Mouse (Mus musculus) hematopoietic stem cell, adult 5-6 weeks (primary cell): ENCODE measurements around the gene Atr. TPM values are rescaled to one million over a fixed set of nuclear protein-coding genes. Genes with fewer than 3 reads are reported as not detected.

Experiments
- ATAC-seq, 2 experiments: fragments of 125-278 bp in 1 of 2; replicated peaks in 1 of 2; 2 replicates each; pipeline ENCODE4 v1.8.0; 2016 to 2017; ENCODE audit warnings: inconsistent platforms in 2 of 2, mild to moderate bottlenecking in 2 of 2, moderate number of reproducible peaks in 2 of 2, low read depth in 1 of 2, moderate TSS enrichment in 1 of 2; ENCODE audit not compliant: low FRiP score in 2 of 2, poor library complexity in 2 of 2, severe bottlenecking in 2 of 2, insufficient read depth in 1 of 2, low TSS enrichment in 1 of 2
- total RNA-seq: library from RNA; stranded (forward); fragments of 172-1452, 232-1000 nt; gene quantifications from 2 replicates; pipeline ENCODE4 v1.2.3, GENCODE M21; 2017

Atr gene
- 53.9 and 74.9 TPM in 2 replicates for total RNA-seq

- peak; percentile 82 to 93 for ATAC-seq
Observed at GRCm38 (mm10) chr9:95857414-95858026, at the start of gene Atr. Atr (plus strand) TSS chr9:95857597.

- ATAC-seq: no peak
Observed at GRCm38 (mm10) chr9:95809596-95809995, 47.8 kb upstream of the Atr start.

GRCm38 (mm10) chr9:95811817-95812216, 45.6 kb upstream of the Atr start:
- no peak for ATAC-seq

- no peak for ATAC-seq
Observed at GRCm38 (mm10) chr9:95813721-95814531, 43.5 kb upstream of the Atr start.

- ATAC-seq: no peak
Observed at GRCm38 (mm10) chr9:95815015-95815673, 42.3 kb upstream of the Atr start.

DNA sequence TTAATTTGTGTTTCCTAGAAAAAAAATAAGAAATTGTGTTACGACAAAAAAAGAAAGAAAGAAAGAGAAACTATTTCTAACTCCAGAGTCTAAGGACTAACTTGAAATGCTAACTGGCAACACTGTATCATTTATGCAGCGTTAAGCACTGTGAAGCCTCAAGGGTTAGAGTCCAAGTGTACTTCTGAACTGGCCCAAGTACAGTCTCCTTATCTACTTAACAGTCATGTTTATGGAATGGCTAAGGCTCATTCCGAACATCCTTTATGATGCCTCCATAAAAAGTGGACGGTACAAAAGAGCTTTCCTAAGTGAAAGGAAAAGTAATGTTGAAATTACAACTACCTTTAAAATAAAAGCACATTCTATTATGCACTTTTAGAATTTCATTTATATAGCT, 41.7 kb upstream of the Atr start:
- no peak for ATAC-seq

DNA sequence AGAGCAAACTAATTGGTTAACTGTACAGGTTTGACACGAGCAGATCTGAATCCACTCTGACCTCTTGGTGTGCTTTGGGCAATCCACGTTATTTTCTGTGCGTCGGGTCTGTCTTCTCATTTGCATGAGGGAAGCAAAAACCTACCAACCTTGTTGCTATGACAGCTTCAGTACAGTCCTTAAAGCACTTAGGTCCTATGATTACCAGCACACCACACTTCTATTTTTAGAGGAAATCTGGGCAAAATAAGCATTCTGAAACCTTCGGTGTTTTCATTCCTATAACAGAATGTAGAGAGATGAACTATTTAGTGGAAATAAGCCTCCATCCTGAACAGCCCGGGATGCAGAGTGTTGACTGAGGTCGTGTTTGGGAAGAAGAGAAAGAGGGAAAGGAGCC, 34.9 kb upstream of the Atr start:
- ATAC-seq: no peak

GRCm38 (mm10) chr9:95827565-95827964, 29.8 kb upstream of the Atr start:
- ATAC-seq: no peak

- peak; percentile 47 to 70 for ATAC-seq
Observed at GRCm38 (mm10) chr9:95832758-95833157, 24.6 kb upstream of the Atr start.

- ATAC-seq: peak; percentile 49 to 56; a peak in 3 of 4 replicates
Observed at GRCm38 (mm10) chr9:95834799-95835198, 22.6 kb upstream of the Atr start.

- ATAC-seq: no peak
Observed at GRCm38 (mm10) chr9:95835741-95836140, 21.7 kb upstream of the Atr start.

DNA sequence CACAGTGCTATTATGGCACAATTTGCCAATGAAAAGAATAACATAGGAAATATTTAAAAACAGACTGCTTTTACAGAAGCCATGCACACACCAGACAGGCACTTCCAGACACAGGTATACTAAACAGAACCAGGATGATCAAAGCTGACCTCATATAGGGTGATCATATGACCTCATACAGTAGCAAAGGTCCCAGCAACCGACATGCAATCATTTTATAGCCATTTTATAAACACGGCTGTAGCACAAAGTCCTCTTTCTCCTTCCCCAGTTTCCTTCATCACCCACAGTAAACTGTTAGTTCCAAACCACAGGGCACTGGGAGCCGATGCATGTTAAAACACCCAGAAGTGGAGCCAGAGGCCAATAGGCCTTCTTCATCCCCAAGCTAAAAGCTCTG, 18.0 kb upstream of the Atr start:
- no peak for ATAC-seq

- ATAC-seq: peak; percentile 65 to 66
Observed at GRCm38 (mm10) chr9:95844825-95845460, 12.5 kb upstream of the Atr start, which contains the start of gene Pls1. Pls1 (minus strand) TSS chr9:95845311.

DNA sequence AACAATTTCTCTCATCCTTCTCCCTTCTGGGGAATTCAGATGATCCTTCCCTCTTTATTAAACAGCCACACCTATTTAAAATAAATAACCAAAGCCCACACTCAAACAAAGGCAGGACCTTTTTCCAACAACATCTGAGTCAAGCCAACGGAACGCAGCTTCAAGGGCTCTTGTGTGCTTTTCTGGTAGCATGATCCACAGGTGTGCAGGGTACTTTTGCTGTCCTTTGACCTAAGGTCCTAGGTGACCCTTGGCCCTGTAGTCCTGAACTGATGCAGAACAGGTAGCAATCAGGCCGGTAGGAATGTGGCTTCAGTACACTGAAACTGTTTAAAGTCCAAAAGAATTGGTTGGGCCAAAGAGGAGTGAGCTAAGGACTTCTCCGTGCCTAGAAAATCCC, 11.7 kb upstream of the Atr start:
- ATAC-seq: no peak

GRCm38 (mm10) chr9:95851671-95852070, 5.7 kb upstream of the Atr start:
- ATAC-seq: no peak

DNA sequence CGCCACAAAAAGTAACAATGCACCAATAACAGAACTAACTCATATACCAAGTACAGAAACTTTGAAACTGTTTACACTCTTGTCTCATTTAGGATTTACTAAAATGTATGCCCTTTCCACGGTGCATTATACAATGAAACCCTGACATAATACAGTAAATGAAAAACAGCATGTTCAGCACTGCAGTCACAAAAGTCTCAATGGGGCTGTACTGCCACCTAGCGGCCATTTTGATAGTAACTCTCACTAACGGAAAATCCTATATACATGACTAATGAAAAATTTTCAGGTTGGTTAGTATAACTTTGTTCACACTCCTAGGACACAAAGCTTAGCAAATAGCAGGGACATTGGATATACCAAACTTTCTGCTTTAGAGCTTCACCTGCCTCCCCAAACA, 4.5 kb upstream of the Atr start:
- peak; percentile 53 to 59; a peak in 3 of 4 replicates for ATAC-seq

GRCm38 (mm10) chr9:95854891-95855290, 2.5 kb upstream of the Atr start:
- ATAC-seq: no peak

DNA sequence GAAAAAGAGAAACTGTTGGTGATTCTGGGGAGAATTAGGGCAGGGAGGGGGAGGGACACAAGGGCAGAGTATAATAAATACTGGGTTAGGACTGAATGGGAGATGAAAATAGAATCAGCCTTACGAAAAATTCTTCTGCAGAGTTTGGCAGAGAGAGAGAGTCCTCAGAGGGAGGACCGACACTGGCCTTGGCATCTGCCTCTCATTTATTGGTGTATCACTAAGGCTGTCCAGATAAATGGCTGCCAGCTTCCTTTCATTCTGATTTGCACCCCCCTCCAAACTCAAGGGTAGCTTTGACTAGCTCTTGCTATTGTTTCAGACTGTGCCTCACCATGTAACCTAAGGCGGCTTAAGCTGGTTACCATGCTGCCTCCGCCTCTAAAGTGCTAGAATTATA, 1.4 kb upstream of the Atr start:
- no peak for ATAC-seq
